26 mouse cellular contexts compared by ENCODE assay signal in genomic region chr4:136046888-136047287, GRCm38 (mm10). TPM values are rescaled to one million over a fixed set of nuclear protein-coding genes. Genes with fewer than 3 reads are reported as not detected.
A peak's percentile ranks its signal among the peaks of the same experiment; 100 is the strongest.
DNase-seq lines count a peak whose midpoint lies in the region; ATAC-seq and TF ChIP-seq lines count a peak whose summit lies in the region.
"Had no signal": no experiment of that assay in that cellular context is flagged by ENCODE, and none has a peak within 500 bp of the region (broad histone marks: within the 10 kb centered on the region; RNA-seq: fewer than 3 reads in every experiment).

No protein-coding gene starts in this region.

- H3K4me1 ChIP-seq in forebrain, embryonic 12.5 days, result peaks cover 18% of the 10 kb centered on the region
- H3K4me1 ChIP-seq in forebrain, embryonic 11.5 days (replicated peaks; ENCODE audit: control insufficient read depth, insufficient read depth, low read length), result peaks cover 8% of the 10 kb centered on the region; the same call in 1 of the 2 replicates
- peaks cover 17% of the 10 kb centered on the region; the same call in 1 of the 2 replicates for H3K4me1 ChIP-seq in kidney, embryonic 14.5 days (ENCODE audit: control insufficient read depth, insufficient read depth, low read length)
- peaks cover 7% of the 10 kb centered on the region for H3K4me1 ChIP-seq in midbrain, embryonic 11.5 days (ENCODE audit: control insufficient read depth, insufficient read depth, low read length)
- peaks cover 2% of the 10 kb centered on the region for H3K4me1 ChIP-seq in midbrain, postnatal 0 days (ENCODE audit: insufficient read depth, low read length)
- peaks cover 16% of the 10 kb centered on the region for H3K4me1 ChIP-seq in limb, embryonic 13.5 days

- H3K9ac ChIP-seq in forebrain, embryonic 12.5 days, result no peak overlapping the region
- H3K9ac ChIP-seq in forebrain, embryonic 11.5 days (ENCODE audit: low read length), result no peak overlapping the region
- H3K9ac ChIP-seq in kidney, embryonic 14.5 days (ENCODE audit: low read depth, low read length), result no peak overlapping the region
- 0 out of 2 replicates have a peak overlapping the region, but pooled peaks have one; percentile 16 for H3K9ac ChIP-seq in midbrain, embryonic 11.5 days (ENCODE audit: low read length)
- H3K9ac ChIP-seq in midbrain, postnatal 0 days (replicated peaks; ENCODE audit: low read length, poor library complexity, severe bottlenecking), result no peak overlapping the region
- 0 out of 2 replicates have a peak overlapping the region, but pooled peaks have one; percentile 45 for H3K9ac ChIP-seq in limb, embryonic 13.5 days
- H3K9ac ChIP-seq: embryonic facial prominence, embryonic 15.5 days; hindbrain, embryonic 15.5 days; intestine, embryonic 15.5 days; limb, embryonic 15.5 days had no signal

- ATAC-seq in forebrain, embryonic 12.5 days (ENCODE audit: low FRiP score), result no peak
- no peak for ATAC-seq in forebrain, embryonic 11.5 days (replicated peaks; ENCODE audit: low FRiP score)
- 0 out of 2 replicates have a peak, but pooled peaks have one; percentile 24 for ATAC-seq in kidney, embryonic 14.5 days (ENCODE audit: low FRiP score, low TSS enrichment)
- ATAC-seq in midbrain, embryonic 11.5 days (ENCODE audit: low FRiP score), result no peak
- ATAC-seq in midbrain, postnatal 0 days (ENCODE audit: low FRiP score), result no peak
- ATAC-seq in limb, embryonic 13.5 days (ENCODE audit: low FRiP score, low read depth), result no peak
- ATAC-seq: forebrain, embryonic 14.5 days; intestine, embryonic 15.5 days had no signal

- no peaks in the 10 kb centered on the region for H3K27me3 ChIP-seq in forebrain, embryonic 12.5 days
- H3K27me3 ChIP-seq in forebrain, embryonic 11.5 days (ENCODE audit: control insufficient read depth, insufficient read depth, low read length), result no peaks in the 10 kb centered on the region
- H3K27me3 ChIP-seq in kidney, embryonic 14.5 days (ENCODE audit: control insufficient read depth, insufficient read depth, low read length), result no peaks in the 10 kb centered on the region
- H3K27me3 ChIP-seq in midbrain, embryonic 11.5 days (ENCODE audit: control insufficient read depth, insufficient read depth, low read length), result no peaks in the 10 kb centered on the region
- no peaks in the 10 kb centered on the region for H3K27me3 ChIP-seq in midbrain, postnatal 0 days (ENCODE audit: insufficient read depth, low read length)
- no peaks in the 10 kb centered on the region for H3K27me3 ChIP-seq in limb, embryonic 13.5 days
- H3K27me3 ChIP-seq: embryonic facial prominence, embryonic 15.5 days; hindbrain, embryonic 15.5 days; intestine, embryonic 15.5 days; limb, embryonic 15.5 days had no signal

- H3K4me2 ChIP-seq in forebrain, embryonic 12.5 days, result no peak overlapping the region
- no peak overlapping the region for H3K4me2 ChIP-seq in forebrain, embryonic 11.5 days (ENCODE audit: low read depth, low read length, severe bottlenecking)
- no peak overlapping the region for H3K4me2 ChIP-seq in kidney, embryonic 14.5 days (replicated peaks; ENCODE audit: low read depth, low read length)
- H3K4me2 ChIP-seq in midbrain, embryonic 11.5 days, result no peak overlapping the region
- no peak overlapping the region for H3K4me2 ChIP-seq in midbrain, postnatal 0 days (ENCODE audit: low read depth, low read length, poor library complexity, severe bottlenecking)
- no peak overlapping the region for H3K4me2 ChIP-seq in limb, embryonic 13.5 days (replicated peaks)
- H3K4me2 ChIP-seq: embryonic facial prominence, embryonic 15.5 days; hindbrain, embryonic 15.5 days; intestine, embryonic 15.5 days; limb, embryonic 15.5 days had no signal

- no peak for DNase-seq in forebrain, embryonic 11.5 days (ENCODE audit: low spot score)
- no peak for DNase-seq in kidney, adult 9 months
- DNase-seq in midbrain, embryonic 11.5 days (ENCODE audit: low spot score, missing footprints), result peak; percentile 78
- DNase-seq in midbrain, postnatal 0 days (ENCODE audit: low spot score), result no peak
- no peak for DNase-seq in left cerebral cortex, adult 8-10 months (ENCODE audit: low spot score in 2 of 2)
- DNase-seq: adrenal gland, postnatal 25 days; cerebellum, adult 11-12 months; cerebellum, adult 9-11 months; gastrocnemius, postnatal 14 days; heart, postnatal 36 days; kidney, adult 8-10 months; kidney, postnatal 25 days; lung, postnatal 4 days; right cerebral cortex, adult 18-20 months; spleen, adult 18-20 months; thymus, postnatal 25 days had no signal

- no peaks in the 10 kb centered on the region for H3K9me3 ChIP-seq in forebrain, embryonic 12.5 days
- no peaks in the 10 kb centered on the region for H3K9me3 ChIP-seq in forebrain, embryonic 11.5 days (ENCODE audit: control insufficient read depth, low read length)
- H3K9me3 ChIP-seq in kidney, embryonic 14.5 days (ENCODE audit: control insufficient read depth, low read length), result no peaks in the 10 kb centered on the region
- H3K9me3 ChIP-seq in midbrain, embryonic 11.5 days (ENCODE audit: control insufficient read depth, low read length), result no peaks in the 10 kb centered on the region
- H3K9me3 ChIP-seq in midbrain, postnatal 0 days (ENCODE audit: low read length), result no peaks in the 10 kb centered on the region
- H3K9me3 ChIP-seq in limb, embryonic 13.5 days, result no peaks in the 10 kb centered on the region
- H3K9me3 ChIP-seq: embryonic facial prominence, embryonic 15.5 days; hindbrain, embryonic 15.5 days; intestine, embryonic 15.5 days; limb, embryonic 15.5 days had no signal

- no peak overlapping the region for H3K4me3 ChIP-seq in forebrain, embryonic 12.5 days (replicated peaks)
- H3K4me3 ChIP-seq in forebrain, embryonic 11.5 days (ENCODE audit: low read depth, low read length), result no peak overlapping the region
- no peak overlapping the region for H3K4me3 ChIP-seq in kidney, embryonic 14.5 days (ENCODE audit: low read length)
- H3K4me3 ChIP-seq in midbrain, embryonic 11.5 days (ENCODE audit: low read depth, low read length), result no peak overlapping the region
- no peak overlapping the region for H3K4me3 ChIP-seq in midbrain, postnatal 0 days (ENCODE audit: low read depth, low read length)
- no peak overlapping the region for H3K4me3 ChIP-seq in limb, embryonic 13.5 days
- H3K4me3 ChIP-seq: embryonic facial prominence, embryonic 15.5 days; hindbrain, embryonic 15.5 days; intestine, embryonic 15.5 days; layer of hippocampus, adult 2 months; left cerebral cortex, adult 2 months; limb, embryonic 15.5 days had no signal

- 89% methylated on average over 6 of the region's 6 CpGs for WGBS in forebrain, embryonic 12.5 days
- 84% methylated on average over 6 of the region's 6 CpGs for WGBS in forebrain, embryonic 11.5 days
- 71% methylated on average over 6 of the region's 6 CpGs for WGBS in kidney, embryonic 14.5 days
- 75% methylated on average over 6 of the region's 6 CpGs for WGBS in midbrain, embryonic 11.5 days
- WGBS in midbrain, postnatal 0 days, result 67% methylated on average over 6 of the region's 6 CpGs
- WGBS in limb, embryonic 13.5 days, result 73% methylated on average over 6 of the region's 6 CpGs

- peaks cover 78% of the 10 kb centered on the region for H3K36me3 ChIP-seq in forebrain, embryonic 12.5 days (replicated peaks)
- H3K36me3 ChIP-seq in forebrain, embryonic 11.5 days (ENCODE audit: control insufficient read depth, insufficient read depth, low read length), result peaks cover 9% of the 10 kb centered on the region
- peaks cover 68% of the 10 kb centered on the region for H3K36me3 ChIP-seq in kidney, embryonic 14.5 days (ENCODE audit: control insufficient read depth, insufficient read depth, low read length)
- peaks cover 33% of the 10 kb centered on the region for H3K36me3 ChIP-seq in midbrain, embryonic 11.5 days (ENCODE audit: control insufficient read depth, insufficient read depth, low read length)
- H3K36me3 ChIP-seq in midbrain, postnatal 0 days (ENCODE audit: insufficient read depth, low read length), result peaks cover 44% of the 10 kb centered on the region
- peaks cover 75% of the 10 kb centered on the region for H3K36me3 ChIP-seq in limb, embryonic 13.5 days

- TF ChIP-seq CTCF in midbrain, postnatal 0 days (IDR thresholded peaks at IDR 0.05), result no peak

- H3K27ac ChIP-seq in forebrain, embryonic 12.5 days, result 0 out of 2 replicates have a peak overlapping the region, but pooled peaks have one; percentile 36
- no peak overlapping the region for H3K27ac ChIP-seq in forebrain, embryonic 11.5 days (ENCODE audit: low read depth, low read length)
- H3K27ac ChIP-seq in kidney, embryonic 14.5 days (ENCODE audit: low read depth, low read length), result no peak overlapping the region
- H3K27ac ChIP-seq in midbrain, embryonic 11.5 days (ENCODE audit: low read depth, low read length), result no peak overlapping the region
- H3K27ac ChIP-seq in midbrain, postnatal 0 days (ENCODE audit: low read depth, low read length), result no peak overlapping the region
- H3K27ac ChIP-seq in limb, embryonic 13.5 days, result no peak overlapping the region
- H3K27ac ChIP-seq: hindbrain, embryonic 15.5 days; intestine, embryonic 15.5 days; layer of hippocampus, adult 2 months; left cerebral cortex, adult 2 months had no signal

RNA-seq across cellular contexts. Expression of gene Rpl11, which starts 6.3 kb away (rescaled TPM):
- polyA plus RNA-seq in forebrain, embryonic 12.5 days (2016; fragmentation: Nextera tagmentation; extraction: Ambion mirVana), result 315 and 333 TPM in 2 replicates
- 388 and 392 TPM in 2 replicates for polyA plus RNA-seq in forebrain, embryonic 11.5 days (2014; fragmentation: Nextera tagmentation; extraction: Ambion mirVana)
- 527 and 692 TPM in 2 replicates for polyA plus RNA-seq in kidney, embryonic 14.5 days (2014; fragmentation: Nextera tagmentation; extraction: Ambion mirVana)
- polyA plus RNA-seq in midbrain, embryonic 11.5 days (2014; fragmentation: Nextera tagmentation; extraction: Ambion mirVana), result 333 and 390 TPM in 2 replicates
- total RNA-seq in midbrain, postnatal 0 days (2014; rRNA removed), result 601 and 1,077 TPM in 2 replicates
- polyA plus RNA-seq in midbrain, postnatal 0 days (2015; fragmentation: Nextera tagmentation; extraction: Ambion mirVana), result 273 and 275 TPM in 2 replicates
- polyA plus RNA-seq in limb, embryonic 13.5 days (2015; fragmentation: Nextera tagmentation; extraction: Ambion mirVana), result 481 and 500 TPM in 2 replicates
- 100 to 1,000 TPM; 194 to 341 (median 271) TPM for total RNA-seq in left cerebral cortex, adult 8-10 months (2022)

RNA-seq across cellular contexts. Expression of gene Eloa, which starts 25.3 kb away (rescaled TPM):
- polyA plus RNA-seq in forebrain, embryonic 12.5 days (2016; fragmentation: Nextera tagmentation; extraction: Ambion mirVana), result 34.2 and 37.6 TPM in 2 replicates
- polyA plus RNA-seq in forebrain, embryonic 11.5 days (2014; fragmentation: Nextera tagmentation; extraction: Ambion mirVana), result 41.0 and 43.9 TPM in 2 replicates
- polyA plus RNA-seq in kidney, embryonic 14.5 days (2014; fragmentation: Nextera tagmentation; extraction: Ambion mirVana), result 31.5 and 43.7 TPM in 2 replicates
- polyA plus RNA-seq in midbrain, embryonic 11.5 days (2014; fragmentation: Nextera tagmentation; extraction: Ambion mirVana), result 42.8 and 43.6 TPM in 2 replicates
- 23.3 and 27.7 TPM in 2 replicates for total RNA-seq in midbrain, postnatal 0 days (2014; rRNA removed)
- polyA plus RNA-seq in midbrain, postnatal 0 days (2015; fragmentation: Nextera tagmentation; extraction: Ambion mirVana), result 19.0 and 19.3 TPM in 2 replicates
- 41.1 and 45.1 TPM in 2 replicates for polyA plus RNA-seq in limb, embryonic 13.5 days (2015; fragmentation: Nextera tagmentation; extraction: Ambion mirVana)
- 10 to 100 TPM; 28.3 to 29.0 (median 28.6) TPM for total RNA-seq in left cerebral cortex, adult 8-10 months (2022)

RNA-seq across cellular contexts. Expression of gene Pithd1, which starts 59.8 kb away (rescaled TPM):
- 60.2 and 64.6 TPM in 2 replicates for polyA plus RNA-seq in forebrain, embryonic 12.5 days (2016; fragmentation: Nextera tagmentation; extraction: Ambion mirVana)
- polyA plus RNA-seq in forebrain, embryonic 11.5 days (2014; fragmentation: Nextera tagmentation; extraction: Ambion mirVana), result 64.9 and 67.6 TPM in 2 replicates
- 49.0 and 62.1 TPM in 2 replicates for polyA plus RNA-seq in kidney, embryonic 14.5 days (2014; fragmentation: Nextera tagmentation; extraction: Ambion mirVana)
- 64.8 and 65.8 TPM in 2 replicates for polyA plus RNA-seq in midbrain, embryonic 11.5 days (2014; fragmentation: Nextera tagmentation; extraction: Ambion mirVana)
- total RNA-seq in midbrain, postnatal 0 days (2014; rRNA removed), result 61.6 and 67.9 TPM in 2 replicates
- polyA plus RNA-seq in midbrain, postnatal 0 days (2015; fragmentation: Nextera tagmentation; extraction: Ambion mirVana), result 90.5 and 101 TPM in 2 replicates
- polyA plus RNA-seq in limb, embryonic 13.5 days (2015; fragmentation: Nextera tagmentation; extraction: Ambion mirVana), result 57.0 and 58.7 TPM in 2 replicates
- total RNA-seq in left cerebral cortex, adult 8-10 months (2022), result 10 to 100 TPM; 82.0 to 99.8 (median 91.3) TPM

Comparison
In these comparisons a context has a peak if more than half of its experiments do, and no peak if none do; other contexts are left out.
1. H3K9ac ChIP-seq: peak in midbrain, embryonic 11.5 days (single experiment) and limb, embryonic 13.5 days (single experiment); none in forebrain, embryonic 12.5 days (single experiment), forebrain, embryonic 11.5 days (single experiment), kidney, embryonic 14.5 days (single experiment) and midbrain, postnatal 0 days (single experiment).